Mouse (Mus musculus): ENCODE data around the gene Flt3. TPM values are rescaled to one million over a fixed set of nuclear protein-coding genes. Genes with fewer than 3 reads are reported as not detected.

Gene Flt3
- polyA plus RNA-seq, 1 experiment, result 0.78 TPM

DNA sequence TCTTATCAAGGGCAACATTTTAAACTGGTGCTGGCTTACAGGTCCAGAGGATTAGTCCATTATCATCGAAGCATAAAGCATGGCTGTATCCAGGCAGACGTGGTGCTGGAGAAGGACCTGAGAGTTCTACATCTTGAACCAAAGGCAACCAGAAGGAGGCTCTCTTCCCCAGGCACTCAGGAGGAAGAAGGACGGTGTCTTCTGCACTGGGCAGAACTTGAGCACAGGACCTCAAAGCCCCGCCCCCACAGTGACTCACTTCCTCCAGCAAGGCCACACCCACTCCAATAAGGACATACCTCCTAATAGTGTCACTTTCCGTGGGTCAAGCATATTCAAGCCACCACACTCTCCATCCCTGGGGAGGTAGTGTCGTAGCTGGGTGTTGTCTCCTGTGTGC lies 10.3 kb upstream of the Flt3 start:
- Histone ChIP-seq H3K4me3 (ENCODE audit: insufficient read depth, low read depth, low read length) (no peak overlapping the region), H3K27ac (ENCODE audit: insufficient read depth, low read depth, low read length) (no peak overlapping the region), H3K27me3 (replicated peaks; ENCODE audit: control insufficient read depth, insufficient read depth, low read length) (no peaks in the 10 kb centered on the region), H3K4me1 (ENCODE audit: control insufficient read depth, insufficient read depth, low read length) (no peaks in the 10 kb centered on the region), H3K36me3 (ENCODE audit: control insufficient read depth, insufficient read depth, low read length) (no peaks in the 10 kb centered on the region)
- TF ChIP-seq CTCF (conservative IDR thresholded peaks at IDR 0.05; ENCODE audit: insufficient read depth, insufficient read length, low read depth, low read length) (no peak), POLR2A (IDR thresholded peaks at IDR 0.05; ENCODE audit: low read depth, low read length) (no peak)
- DNase-seq, result no peak
- WGBS, result 76% methylated on average over 6 of the region's 6 CpGs

- no peak for TF ChIP-seq POLR2A (IDR thresholded peaks at IDR 0.05; ENCODE audit: low read depth, low read length)
- TF ChIP-seq CTCF (conservative IDR thresholded peaks at IDR 0.05; ENCODE audit: insufficient read depth, insufficient read length, low read depth, low read length), result no peak
- WGBS, result 67% methylated on average over 29 of the region's 29 CpGs
- Histone ChIP-seq H3K27me3 (replicated peaks; ENCODE audit: control insufficient read depth, insufficient read depth, low read length) (no peaks in the 10 kb centered on the region), H3K4me1 (ENCODE audit: control insufficient read depth, insufficient read depth, low read length) (no peaks in the 10 kb centered on the region), H3K27ac (ENCODE audit: insufficient read depth, low read depth, low read length) (no peak overlapping the region), H3K36me3 (ENCODE audit: control insufficient read depth, insufficient read depth, low read length) (no peaks in the 10 kb centered on the region), H3K4me3 (ENCODE audit: insufficient read depth, low read depth, low read length) (peak overlapping the region; percentile 17; the same call in 1 of the 2 replicates)
- no peak for DNase-seq
These were observed 8.4 kb upstream of the Flt3 start for GRCm38 (mm10) chr5:147408731-147409130.

- no peak for DNase-seq
- WGBS, result 66% methylated on average over 5 of the region's 5 CpGs
- TF ChIP-seq CTCF (conservative IDR thresholded peaks at IDR 0.05; ENCODE audit: insufficient read depth, insufficient read length, low read depth, low read length), result no peak
- no peak for TF ChIP-seq POLR2A (IDR thresholded peaks at IDR 0.05; ENCODE audit: low read depth, low read length)
These were observed 5.8 kb upstream of the Flt3 start for GRCm38 (mm10) chr5:147406135-147406534.

GRCm38 (mm10) chr5:147402505-147402904 lies 2.2 kb upstream of the Flt3 start:
- H3K27ac ChIP-seq (ENCODE audit: insufficient read depth, low read depth, low read length), result no peak overlapping the region
- WGBS, result 12% methylated on average over 5 of the region's 5 CpGs
- peak; percentile 63 for DNase-seq

More at GRCm38 (mm10) chr5:147406135-147406534, 5.8 kb upstream of the Flt3 start:
- H3K27ac ChIP-seq (ENCODE audit: insufficient read depth, low read depth, low read length), result no peak overlapping the region
- H3K27me3 ChIP-seq (replicated peaks; ENCODE audit: control insufficient read depth, insufficient read depth, low read length), result no peaks in the 10 kb centered on the region
- H3K4me1 ChIP-seq (ENCODE audit: control insufficient read depth, insufficient read depth, low read length), result no peaks in the 10 kb centered on the region
- no peak overlapping the region for H3K4me3 ChIP-seq (ENCODE audit: insufficient read depth, low read depth, low read length)
- no peaks in the 10 kb centered on the region for H3K36me3 ChIP-seq (ENCODE audit: control insufficient read depth, insufficient read depth, low read length)

GRCm38 (mm10) chr5:147401024-147401423 lies 735 bp upstream of the Flt3 start:
- Histone ChIP-seq H3K4me3 (ENCODE audit: insufficient read depth, low read depth, low read length) (no peak overlapping the region), H3K27ac (ENCODE audit: insufficient read depth, low read depth, low read length) (no peak overlapping the region), H3K27me3 (replicated peaks; ENCODE audit: control insufficient read depth, insufficient read depth, low read length) (no peaks in the 10 kb centered on the region), H3K36me3 (ENCODE audit: control insufficient read depth, insufficient read depth, low read length) (no peaks in the 10 kb centered on the region), H3K4me1 (ENCODE audit: control insufficient read depth, insufficient read depth, low read length) (no peaks in the 10 kb centered on the region)
- no peak for DNase-seq
- 22% methylated on average over 11 of the region's 11 CpGs for WGBS
- TF ChIP-seq POLR2A (IDR thresholded peaks at IDR 0.05; ENCODE audit: low read depth, low read length), result no peak
- no peak for TF ChIP-seq CTCF (conservative IDR thresholded peaks at IDR 0.05; ENCODE audit: insufficient read depth, insufficient read length, low read depth, low read length)

More at GRCm38 (mm10) chr5:147402505-147402904, 2.2 kb upstream of the Flt3 start:
- H3K27me3 ChIP-seq (replicated peaks; ENCODE audit: control insufficient read depth, insufficient read depth, low read length), result no peaks in the 10 kb centered on the region
- no peaks in the 10 kb centered on the region for H3K36me3 ChIP-seq (ENCODE audit: control insufficient read depth, insufficient read depth, low read length)
- no peak overlapping the region for H3K4me3 ChIP-seq (ENCODE audit: insufficient read depth, low read depth, low read length)
- no peaks in the 10 kb centered on the region for H3K4me1 ChIP-seq (ENCODE audit: control insufficient read depth, insufficient read depth, low read length)
- TF ChIP-seq CTCF (conservative IDR thresholded peaks at IDR 0.05; ENCODE audit: insufficient read depth, insufficient read length, low read depth, low read length) (peak; percentile 66), POLR2A (IDR thresholded peaks at IDR 0.05; ENCODE audit: low read depth, low read length) (no peak)

DNA sequence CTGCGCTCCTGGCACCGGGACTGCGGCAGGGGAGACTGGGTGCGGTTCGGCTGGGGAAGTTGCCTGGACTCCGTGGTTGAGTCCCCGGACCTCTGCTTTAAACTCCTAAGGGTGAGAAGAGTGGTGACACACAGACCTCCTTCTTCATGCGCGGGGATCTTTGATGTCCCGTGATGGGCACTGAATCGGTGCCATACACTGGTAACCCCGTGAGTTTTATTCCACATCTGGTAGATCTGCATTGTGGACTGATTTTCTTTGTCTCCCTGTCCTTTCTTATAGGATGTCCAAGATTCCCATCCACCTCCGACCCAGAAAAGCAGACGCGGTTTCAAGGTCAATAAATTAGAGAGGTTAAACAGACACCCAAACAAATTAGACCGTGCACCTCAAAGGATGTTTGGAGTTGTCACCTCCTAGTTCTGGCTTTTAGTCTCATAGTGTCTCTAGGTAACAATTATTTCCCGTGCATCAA lies 253 bp upstream of the Flt3 start:
- Histone ChIP-seq H3K4me1 (ENCODE audit: control insufficient read depth, insufficient read depth, low read length) (no peaks in the 10 kb centered on the region), H3K4me3 (ENCODE audit: insufficient read depth, low read depth, low read length) (no peak overlapping the region; the same call in 1 of the 2 replicates), H3K36me3 (ENCODE audit: control insufficient read depth, insufficient read depth, low read length) (no peaks in the 10 kb centered on the region), H3K27me3 (replicated peaks; ENCODE audit: control insufficient read depth, insufficient read depth, low read length) (no peaks in the 10 kb centered on the region), H3K27ac (ENCODE audit: insufficient read depth, low read depth, low read length) (no peak overlapping the region)
- DNase-seq, result no peak
- TF ChIP-seq POLR2A (IDR thresholded peaks at IDR 0.05; ENCODE audit: low read depth, low read length) (no peak), CTCF (conservative IDR thresholded peaks at IDR 0.05; ENCODE audit: insufficient read depth, insufficient read length, low read depth, low read length) (no peak)
- 1% methylated on average over 17 of the region's 17 CpGs for WGBS

GRCm38 (mm10) chr5:147395050-147395449 lies 5.2 kb downstream of the Flt3 start:
- TF ChIP-seq CTCF (conservative IDR thresholded peaks at IDR 0.05; ENCODE audit: insufficient read depth, insufficient read length, low read depth, low read length) (no peak), POLR2A (IDR thresholded peaks at IDR 0.05; ENCODE audit: low read depth, low read length) (no peak)
- no peak for DNase-seq
- 45% methylated on average over 1 of the region's 1 CpGs for WGBS
- H3K4me1 ChIP-seq (ENCODE audit: control insufficient read depth, insufficient read depth, low read length), result no peaks in the 10 kb centered on the region
- H3K27me3 ChIP-seq (replicated peaks; ENCODE audit: control insufficient read depth, insufficient read depth, low read length), result no peaks in the 10 kb centered on the region
- no peaks in the 10 kb centered on the region for H3K36me3 ChIP-seq (ENCODE audit: control insufficient read depth, insufficient read depth, low read length)
- no peak overlapping the region for H3K4me3 ChIP-seq (ENCODE audit: insufficient read depth, low read depth, low read length)
- H3K27ac ChIP-seq (ENCODE audit: insufficient read depth, low read depth, low read length), result no peak overlapping the region

Data from kidney, adult 2 months (tissue).